Mouse (Mus musculus) adrenal gland, postnatal 14 days (tissue): ENCODE results near the gene Yif1b. TPM values are rescaled to one million over a fixed set of nuclear protein-coding genes. Genes with fewer than 3 reads are reported as not detected.
"Not testable (repeated sequence)": the region's sequence is repeated elsewhere in the genome, so short reads cannot be mapped to it uniquely, and the experiment has no call there.

Experiments used
- DNase-seq: peaks from one replicate; pipeline ENCODE4 v3.0.0; 2021; ENCODE audit warnings: mixed read lengths
- long read RNA-seq, 2 experiments: library from polyadenylated mRNA; stranded (forward); transcript quantifications; one replicate each; pipeline ENCODE4 v2.0.0; 2021
- total RNA-seq: library from RNA; stranded (reverse); gene quantifications from 2 replicates; pipeline ENCODE4 v1.2.3, GENCODE M21; 2021

The Yif1b gene
- total RNA-seq = 77.1 and 81.0 TPM in 2 replicates
- long read RNA-seq, experiment 1, transcript Yif1b-203 (8 exons, 1,126 nt) = major isoform, 63 of 146 reads
- long read RNA-seq, experiment 1, transcript Yif1b-201 (8 exons, 1,111 nt) = minor isoform, 18 of 146 reads
- long read RNA-seq, experiment 1, partial matches to known transcripts = 3 of 146 reads
- long read RNA-seq, experiment 1, other reads (novel, unspliced or antisense) = 58 of 146 reads
- long read RNA-seq, experiment 2, transcript Yif1b-203 (8 exons, 1,126 nt) = major isoform, 48 of 144 reads
- long read RNA-seq, experiment 2, transcript Yif1b-201 (8 exons, 1,111 nt) = minor isoform, 15 of 144 reads
- long read RNA-seq, experiment 2, partial matches to known transcripts = 5 of 144 reads
- long read RNA-seq, experiment 2, other reads (novel, unspliced or antisense) = 74 of 144 reads

- peak; percentile 98 for DNase-seq
These were observed at the start of gene Yif1b for GRCm38 (mm10) chr7:29238019-29238967. Gene Yif1b, plus strand, starts transcription at chr7:29238329.

- not testable (repeated sequence) for DNase-seq
These were observed 43.9 kb upstream of the Yif1b start for GRCm38 (mm10) chr7:29194230-29194629.

- DNase-seq = no peak
These were observed 35.6 kb upstream of the Yif1b start for GRCm38 (mm10) chr7:29202577-29202976.

GRCm38 (mm10) chr7:29211013-29211412 lies 27.1 kb upstream of the Yif1b start:
- peak; percentile 76 for DNase-seq

GRCm38 (mm10) chr7:29211415-29212198 lies 26.5 kb upstream of the Yif1b start:
- DNase-seq = peak; percentile 91

- peak; percentile 24 for DNase-seq
These were observed 25.8 kb upstream of the Yif1b start for GRCm38 (mm10) chr7:29212199-29212765.

GRCm38 (mm10) chr7:29212775-29213560 lies 25.2 kb upstream of the Yif1b start:
- DNase-seq = not testable (repeated sequence)

- DNase-seq = peak; percentile 15
These were observed 24.4 kb upstream of the Yif1b start, which contains the start of gene Catsperg1 for GRCm38 (mm10) chr7:29213675-29214082. Gene Catsperg1, minus strand, starts transcription at chr7:29214035.

- DNase-seq = no peak
These were observed 23.9 kb upstream of the Yif1b start for GRCm38 (mm10) chr7:29214236-29214635.

- no peak for DNase-seq
These were observed 23.3 kb upstream of the Yif1b start for GRCm38 (mm10) chr7:29214846-29215245.

- DNase-seq = no peak
These were observed 13.3 kb upstream of the Yif1b start for GRCm38 (mm10) chr7:29224756-29225394.

- DNase-seq = no peak
These were observed 12.6 kb upstream of the Yif1b start for GRCm38 (mm10) chr7:29225520-29225919.

- no peak for DNase-seq
These were observed 9.9 kb upstream of the Yif1b start for GRCm38 (mm10) chr7:29228202-29228601.

- DNase-seq = no peak
These were observed 7.6 kb upstream of the Yif1b start for GRCm38 (mm10) chr7:29230560-29230959.

- DNase-seq = no peak
These were observed 6.6 kb upstream of the Yif1b start for GRCm38 (mm10) chr7:29231517-29231916.

GRCm38 (mm10) chr7:29232247-29233013 lies 5.7 kb upstream of the Yif1b start, which contains the start of gene Kcnk6:
Gene Kcnk6, minus strand, starts transcription at chr7:29232515.
- peak; percentile 37 for DNase-seq

GRCm38 (mm10) chr7:29233745-29234144 lies 4.4 kb upstream of the Yif1b start:
- DNase-seq = no peak

GRCm38 (mm10) chr7:29234661-29235060 lies 3.5 kb upstream of the Yif1b start:
- no peak for DNase-seq

GRCm38 (mm10) chr7:29236593-29236992 lies 1.5 kb upstream of the Yif1b start:
- no peak for DNase-seq
